Mouse (Mus musculus): ENCODE data around the gene Faap20.

Gene Faap20

DNA sequence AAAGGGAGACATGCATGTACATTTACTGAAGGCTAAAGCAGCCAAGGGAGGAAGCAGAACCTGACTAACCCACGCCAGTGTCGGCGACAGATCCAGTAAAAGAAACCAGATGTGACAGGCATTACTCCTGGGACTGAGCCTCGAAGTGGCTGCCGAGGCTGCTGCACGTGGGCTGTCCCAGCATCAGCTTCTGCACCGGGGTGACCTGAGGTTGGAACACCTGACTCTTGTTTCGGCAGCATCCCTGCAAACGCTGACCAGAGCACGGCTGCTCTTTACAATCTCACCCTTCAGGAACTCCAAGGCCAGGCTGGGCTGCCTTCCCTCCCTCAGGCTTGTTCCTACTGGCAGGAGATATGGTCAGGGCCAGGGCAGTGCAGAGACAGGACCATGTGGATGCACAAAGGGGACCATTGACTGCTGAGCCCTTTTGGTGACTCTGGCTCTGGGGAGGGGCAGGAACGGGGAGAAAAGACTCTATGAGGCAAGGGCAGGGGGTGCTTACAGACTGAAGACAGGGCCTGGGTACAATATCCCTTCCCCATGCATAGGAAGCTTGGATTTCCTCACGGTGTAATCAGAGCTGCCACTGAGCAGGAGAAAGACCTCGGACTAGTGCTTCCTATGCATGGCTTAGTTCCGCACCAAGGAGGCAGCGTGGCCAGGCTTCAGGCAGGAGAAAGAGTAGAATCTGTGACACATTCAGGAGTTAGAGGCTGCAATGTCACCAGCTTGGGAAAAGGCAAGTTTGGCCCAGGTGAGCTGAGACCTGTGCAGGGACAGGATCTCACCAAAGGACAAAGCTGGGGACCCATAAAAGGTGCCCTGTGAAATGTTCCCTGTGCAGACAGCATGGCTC lies 35.1 kb downstream of the Faap20 start:
- no peak for DNase-seq (ENCODE audit: low spot score in 2 of 2)

DNA sequence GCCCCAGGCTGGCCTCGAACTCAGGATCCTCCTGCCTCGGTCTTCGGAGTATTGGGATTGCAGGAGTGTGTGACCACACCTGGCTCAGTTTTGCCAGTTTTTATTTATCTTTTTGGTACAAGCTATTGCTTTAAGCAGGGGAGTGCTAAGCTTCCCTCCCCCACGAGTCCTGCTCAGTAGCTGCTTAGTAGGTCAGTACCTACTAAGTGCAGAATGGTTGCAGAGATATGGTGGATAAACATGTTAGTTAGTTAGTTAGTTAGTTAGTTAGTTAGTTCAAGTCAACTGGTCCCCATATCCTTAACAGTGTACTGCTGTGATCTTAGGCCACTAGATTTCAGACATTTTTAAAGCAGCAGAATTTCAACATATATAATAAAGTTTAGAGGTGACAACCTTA lies 36.5 kb downstream of the Faap20 start:
- no peak for DNase-seq (ENCODE audit: low spot score in 2 of 2)

DNA sequence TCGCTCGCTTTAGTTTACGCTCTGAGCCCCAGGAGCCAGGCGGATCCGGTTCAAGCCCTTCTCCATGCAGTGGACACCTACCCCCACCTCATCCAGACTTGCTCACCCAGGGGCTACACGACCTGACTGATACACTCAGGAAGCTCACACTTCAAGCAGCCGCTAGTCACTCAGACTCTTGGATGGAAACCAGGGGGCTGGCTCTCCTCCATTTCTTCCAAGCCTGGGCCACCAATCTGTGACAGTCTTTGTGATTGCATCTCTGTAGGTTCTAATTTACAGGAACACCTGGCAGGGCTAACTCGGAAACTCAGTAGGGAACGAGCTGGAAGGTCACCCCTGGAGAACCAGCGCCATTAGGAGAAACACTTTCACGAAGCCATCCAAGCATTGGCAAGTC lies 38.1 kb downstream of the Faap20 start:
- no peak for DNase-seq (ENCODE audit: low spot score in 2 of 2)

GRCm38 (mm10) chr4:155288586-155288985 lies 39.0 kb downstream of the Faap20 start:
- no peak for DNase-seq (ENCODE audit: low spot score in 2 of 2)

DNA sequence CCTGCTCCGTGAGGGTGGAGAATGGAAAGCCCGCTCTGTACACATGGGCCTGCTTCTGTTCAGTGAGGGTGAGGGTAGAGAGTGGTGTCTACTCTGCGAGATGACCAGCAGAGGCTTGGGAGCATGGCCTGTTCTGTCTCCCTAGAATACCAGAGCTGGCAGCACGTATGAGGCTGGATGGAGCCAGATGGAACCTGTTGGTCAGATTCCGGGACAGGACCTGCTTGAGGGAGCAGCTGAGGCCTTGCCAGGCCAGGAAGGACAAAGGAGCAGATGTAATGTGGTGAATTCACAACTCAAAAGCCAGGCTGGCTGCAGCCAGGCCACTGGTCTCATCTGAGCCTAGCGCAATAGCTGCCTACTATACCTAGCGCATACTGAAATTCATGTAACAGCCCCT lies 40.4 kb downstream of the Faap20 start:
- DNase-seq (ENCODE audit: low spot score in 2 of 2), result no peak

DNA sequence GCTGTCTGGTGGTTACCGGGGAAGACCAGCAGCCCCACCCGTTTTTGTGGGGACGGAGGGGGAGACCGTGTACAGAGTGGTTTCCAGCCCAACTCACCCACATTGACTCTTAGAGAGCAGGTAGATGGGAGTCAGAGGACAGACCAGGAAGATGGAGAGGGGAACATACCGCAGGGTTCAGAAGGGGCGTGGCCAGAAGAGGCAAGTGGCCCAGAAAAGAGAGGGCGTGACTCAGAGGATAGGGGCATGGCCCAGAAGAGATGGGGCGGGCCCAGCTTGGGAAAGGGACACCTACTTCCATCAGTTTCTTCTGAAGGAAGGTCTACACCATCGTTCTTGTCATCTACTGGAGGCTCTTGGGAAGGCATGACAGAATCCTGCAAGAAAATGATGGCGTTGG lies 43.3 kb downstream of the Faap20 start:
- DNase-seq (ENCODE audit: low spot score in 2 of 2), result no peak

DNA sequence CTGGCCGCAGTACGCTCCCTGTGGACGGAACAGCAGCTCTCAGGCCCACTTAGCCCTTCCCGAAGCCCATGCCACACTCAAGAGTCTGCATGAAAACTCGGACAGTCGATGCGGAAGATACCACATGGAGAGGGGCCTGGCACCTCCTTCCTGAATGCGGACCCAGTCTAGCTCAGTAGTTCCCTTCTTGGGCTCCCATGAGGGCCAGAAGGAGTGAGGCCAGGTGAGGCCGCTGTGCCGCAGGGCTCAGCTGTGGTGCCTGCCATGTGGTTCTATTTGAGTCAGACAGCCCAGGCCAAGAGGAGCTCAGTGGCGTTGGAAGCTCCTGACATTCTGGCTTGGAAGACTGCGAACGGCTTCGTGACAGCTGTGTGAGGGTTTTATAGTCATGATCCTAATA lies 44.8 kb downstream of the Faap20 start:
- DNase-seq (ENCODE audit: low spot score in 2 of 2), result no peak

- no peak for DNase-seq (ENCODE audit: low spot score in 2 of 2)
These were observed 45.5 kb downstream of the Faap20 start for GRCm38 (mm10) chr4:155295026-155295590.

- no peak for DNase-seq (ENCODE audit: low spot score in 2 of 2)
These were observed 46.4 kb downstream of the Faap20 start for GRCm38 (mm10) chr4:155295996-155296395.

GRCm38 (mm10) chr4:155297057-155297456 lies 47.5 kb downstream of the Faap20 start:
- no peak for DNase-seq (ENCODE audit: low spot score in 2 of 2)

DNA sequence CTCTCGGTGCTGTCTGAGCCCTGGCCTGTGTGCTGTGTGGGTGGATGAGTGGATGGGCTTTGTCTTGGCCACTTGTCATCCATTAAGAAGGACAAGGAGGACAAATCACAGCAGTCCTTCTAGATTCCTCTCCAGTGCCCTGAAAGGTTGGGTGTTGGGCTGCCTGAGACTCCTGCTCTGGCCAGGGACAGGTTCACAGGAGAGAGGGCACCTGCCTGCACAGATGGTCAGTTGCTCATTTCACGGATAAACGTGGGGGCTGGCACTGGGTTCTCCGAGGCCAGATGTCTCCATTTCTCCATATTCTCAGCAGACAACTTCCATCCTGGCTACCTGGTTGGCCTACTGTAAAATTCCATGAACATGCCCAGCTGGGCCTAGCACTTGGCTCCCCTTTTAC lies 49.2 kb downstream of the Faap20 start:
- DNase-seq (ENCODE audit: low spot score in 2 of 2), result no peak

GRCm38 (mm10) chr4:155300421-155301097 lies 51.0 kb downstream of the Faap20 start:
- DNase-seq (ENCODE audit: low spot score in 2 of 2), result no peak

GRCm38 (mm10) chr4:155301098-155301447 lies 51.5 kb downstream of the Faap20 start:
- DNase-seq (ENCODE audit: low spot score in 2 of 2), result no peak

DNA sequence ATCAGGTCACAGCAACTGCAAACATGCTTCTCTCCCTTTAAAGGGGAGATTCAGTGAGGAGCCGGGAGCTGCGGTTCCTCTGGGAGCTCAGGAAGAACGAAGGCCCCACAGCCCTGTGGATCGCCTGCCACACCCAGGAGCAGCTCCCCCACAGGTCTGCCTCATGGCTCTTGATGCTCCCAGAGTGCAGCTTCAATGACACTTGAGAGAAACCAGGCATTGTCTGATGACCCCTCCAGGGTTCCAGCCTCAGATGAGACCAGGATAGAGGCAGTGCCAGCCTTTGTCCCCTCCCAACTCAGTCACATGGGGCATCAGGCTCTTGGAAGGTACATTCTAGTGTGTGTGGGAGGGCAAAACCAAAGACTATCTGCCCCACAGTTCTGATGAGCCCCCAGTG lies 52.4 kb downstream of the Faap20 start:
- DNase-seq (ENCODE audit: low spot score in 2 of 2), result no peak

- DNase-seq (ENCODE audit: low spot score in 2 of 2), result no peak
These were observed 55.0 kb downstream of the Faap20 start for GRCm38 (mm10) chr4:155304508-155305096.

- no peak for DNase-seq (ENCODE audit: low spot score in 2 of 2)
These were observed 56.0 kb downstream of the Faap20 start for GRCm38 (mm10) chr4:155305531-155306031.

All from heart, adult 9 months (tissue).